Mouse (Mus musculus) stomach, embryonic 16.5 days (tissue): ENCODE data around the gene Wnt9a. TPM values are rescaled to one million over a fixed set of nuclear protein-coding genes. Genes with fewer than 3 reads are reported as not detected.

Experiments
- ATAC-seq: fragments of 200-750 bp; cut with Nextera tagmentation; 2 replicates; pipeline ENCODE4 v1.8.0; 2017; ENCODE audit warnings: moderate number of reproducible peaks, moderate TSS enrichment; ENCODE audit not compliant: insufficient read depth, low FRiP score
- H3K27ac ChIP-seq: fragments of 300-500 bp; sonication (generic); 2 replicates; pipeline ENCODE4 v1.5.1; 2014; ENCODE audit warnings: low read length
- H3K27me3 ChIP-seq: fragments of 300-500 bp; sonication (generic); 2 replicates; pipeline ENCODE4 v1.6.1; 2014; ENCODE audit warnings: low read length, control low read depth, mixed read lengths; ENCODE audit not compliant: control insufficient read depth, insufficient read depth
- H3K36me3 ChIP-seq: fragments of 300-500 bp; sonication (generic); 2 replicates; pipeline ENCODE4 v1.6.1; 2014; ENCODE audit warnings: low read length; ENCODE audit not compliant: control insufficient read depth, insufficient read depth
- H3K4me1 ChIP-seq: fragments of 300-500 bp; sonication (generic); 2 replicates; pipeline ENCODE4 v1.6.1; 2014; ENCODE audit warnings: low read length, control low read depth, mixed read lengths; ENCODE audit not compliant: control insufficient read depth, insufficient read depth
- H3K4me2 ChIP-seq: fragments of 300-500 bp; sonication (generic); 2 replicates; pipeline ENCODE4 v1.6.1; 2014; ENCODE audit warnings: low read depth, low read length, mixed read lengths
- H3K4me3 ChIP-seq: fragments of 300-500 bp; sonication (generic); replicated peaks from 2 replicates; pipeline ENCODE4 v1.5.1; 2014; ENCODE audit warnings: mild to moderate bottlenecking, low read length
- H3K9ac ChIP-seq: fragments of 300-500 bp; sonication (generic); 2 replicates; pipeline ENCODE4 v1.6.1; 2014; ENCODE audit warnings: low read length
- H3K9me3 ChIP-seq: fragments of 300-500 bp; sonication (generic); replicated peaks from 2 replicates; pipeline ENCODE4 v1.6.1; 2016; ENCODE audit warnings: low read length, control low read depth; ENCODE audit not compliant: control insufficient read depth
- WGBS: fragments of 180-500 bp; shearing (Covaris S2); extraction: QIAGEN DNeasy Blood & Tissue Kit; methylation state at CpG from one replicate; pipeline ENCODE4 v1.1.7; 2014; 5-methylcytosine and 5-hydroxymethylcytosine counted together
- polyA plus RNA-seq: library from polyadenylated mRNA; unstranded; fragments of >200 nt; fragmentation: Nextera tagmentation; extraction: Ambion mirVana; gene quantifications from 2 replicates; pipeline ENCODE4 v1.2.1, GENCODE M21; 2015

Wnt9a gene
- polyA plus RNA-seq, 1 experiment from 2014 or later = 5.8 TPM

DNA sequence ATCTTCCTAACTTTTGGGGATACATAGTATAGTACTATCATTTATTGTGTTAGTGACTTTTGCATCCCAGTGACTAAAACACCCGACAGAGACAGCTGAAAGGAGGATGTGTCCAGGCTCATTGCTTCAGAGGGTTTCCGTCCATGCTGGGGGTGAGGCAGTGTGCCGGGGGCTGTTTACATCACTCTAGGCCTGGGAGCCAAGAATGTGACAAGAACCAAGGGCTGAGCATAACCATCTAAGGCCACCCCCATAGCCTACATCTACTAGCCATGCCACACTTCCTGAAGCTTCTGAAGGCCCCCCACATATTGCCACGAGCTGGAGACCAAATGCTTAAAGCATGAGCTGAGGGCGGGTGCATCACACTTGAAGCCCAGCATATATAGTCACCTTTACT is 18.0 kb downstream of the Wnt9a start:
- Histone ChIP-seq H3K9ac (no peak overlapping the region), H3K9me3 (no peaks in the 10 kb centered on the region), H3K27me3 (no peaks in the 10 kb centered on the region), H3K4me3 (no peak overlapping the region), H3K4me2 (no peak overlapping the region), H3K27ac (no peak overlapping the region), H3K36me3 (no peaks in the 10 kb centered on the region), H3K4me1 (0 out of 2 replicates have a peak, but pooled peaks cover 8% of the 10 kb centered on the region)
- peak; percentile 48; the same call in 1 of the 2 replicates for ATAC-seq
- WGBS = 48% methylated on average over 5 of the region's 5 CpGs

- Histone ChIP-seq H3K4me2 (no peak overlapping the region), H3K36me3 (no peaks in the 10 kb centered on the region), H3K27me3 (no peaks in the 10 kb centered on the region), H3K27ac (no peak overlapping the region), H3K9ac (no peak overlapping the region), H3K4me1 (0 out of 2 replicates have a peak, but pooled peaks cover 8% of the 10 kb centered on the region), H3K4me3 (no peak overlapping the region), H3K9me3 (no peaks in the 10 kb centered on the region)
- no peak for ATAC-seq
- WGBS = 84% methylated on average over 18 of the region's 18 CpGs
Measured at GRCm38 (mm10) chr11:59327625-59328024, 20.9 kb downstream of the Wnt9a start.

- no peak overlapping the region for H3K27ac ChIP-seq
- H3K27me3 ChIP-seq = no peaks in the 10 kb centered on the region
- no peak for ATAC-seq
- H3K4me1 ChIP-seq = peaks cover 12% of the 10 kb centered on the region; the same call in 1 of the 2 replicates
- H3K4me2 ChIP-seq = no peak overlapping the region
- no peaks in the 10 kb centered on the region for H3K9me3 ChIP-seq
- no peak overlapping the region for H3K9ac ChIP-seq
- no peak overlapping the region for H3K4me3 ChIP-seq
- WGBS = 58% methylated on average over 6 of the region's 6 CpGs
- H3K36me3 ChIP-seq = no peaks in the 10 kb centered on the region
Measured at GRCm38 (mm10) chr11:59329616-59330015, 22.9 kb downstream of the Wnt9a start.

GRCm38 (mm10) chr11:59330560-59330959 is 23.8 kb downstream of the Wnt9a start:
- 51% methylated on average over 5 of the region's 5 CpGs for WGBS
- ATAC-seq = no peak
- Histone ChIP-seq H3K4me1 (peaks cover 9% of the 10 kb centered on the region; the same call in 1 of the 2 replicates), H3K9ac (no peak overlapping the region), H3K4me3 (no peak overlapping the region), H3K27ac (no peak overlapping the region), H3K36me3 (no peaks in the 10 kb centered on the region), H3K9me3 (no peaks in the 10 kb centered on the region), H3K27me3 (no peaks in the 10 kb centered on the region), H3K4me2 (no peak overlapping the region)

DNA sequence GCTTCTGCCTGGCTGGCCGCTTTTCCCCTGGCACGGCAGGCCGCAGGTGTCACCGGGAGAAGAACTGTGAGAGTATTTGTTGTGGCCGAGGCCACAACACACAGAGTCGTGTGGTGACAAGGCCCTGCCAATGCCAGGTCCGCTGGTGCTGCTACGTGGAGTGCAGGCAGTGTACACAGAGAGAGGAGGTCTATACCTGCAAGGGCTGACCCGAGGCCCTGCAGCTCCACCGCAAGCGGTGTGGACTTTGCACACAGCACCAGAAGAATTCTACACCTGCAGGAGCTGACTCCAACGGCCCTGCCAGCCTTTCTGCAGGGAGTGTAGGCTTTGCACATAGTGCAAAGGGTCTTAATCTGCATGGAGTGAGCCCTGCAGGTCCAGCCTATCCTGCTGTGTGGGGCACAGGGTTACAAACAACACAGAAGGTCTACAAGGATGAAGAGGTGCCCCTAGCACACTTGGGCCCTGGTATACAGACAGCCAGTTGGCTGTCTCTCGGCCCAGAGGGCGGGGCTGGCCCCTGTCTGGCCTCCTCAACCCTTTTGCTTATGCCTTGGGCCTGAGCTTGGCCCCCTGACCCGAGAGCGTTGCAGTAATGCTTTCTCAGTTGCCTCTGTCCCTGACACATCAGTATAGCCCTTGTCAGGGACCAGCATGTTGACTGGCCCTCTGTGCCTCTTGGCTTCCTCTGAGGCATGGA is 24.6 kb downstream of the Wnt9a start:
- 0 out of 2 replicates have a peak overlapping the region, but pooled peaks have one; percentile 8 for H3K9ac ChIP-seq
- H3K27me3 ChIP-seq = no peaks in the 10 kb centered on the region
- 0 out of 2 replicates have a peak, but pooled peaks have one; percentile 12 for ATAC-seq
- WGBS = 65% methylated on average over 16 of the region's 16 CpGs
- no peak overlapping the region for H3K4me3 ChIP-seq
- peaks cover 9% of the 10 kb centered on the region; the same call in 1 of the 2 replicates for H3K4me1 ChIP-seq
- no peak overlapping the region for H3K4me2 ChIP-seq
- H3K9me3 ChIP-seq = no peaks in the 10 kb centered on the region
- H3K27ac ChIP-seq = no peak overlapping the region
- H3K36me3 ChIP-seq = no peaks in the 10 kb centered on the region

DNA sequence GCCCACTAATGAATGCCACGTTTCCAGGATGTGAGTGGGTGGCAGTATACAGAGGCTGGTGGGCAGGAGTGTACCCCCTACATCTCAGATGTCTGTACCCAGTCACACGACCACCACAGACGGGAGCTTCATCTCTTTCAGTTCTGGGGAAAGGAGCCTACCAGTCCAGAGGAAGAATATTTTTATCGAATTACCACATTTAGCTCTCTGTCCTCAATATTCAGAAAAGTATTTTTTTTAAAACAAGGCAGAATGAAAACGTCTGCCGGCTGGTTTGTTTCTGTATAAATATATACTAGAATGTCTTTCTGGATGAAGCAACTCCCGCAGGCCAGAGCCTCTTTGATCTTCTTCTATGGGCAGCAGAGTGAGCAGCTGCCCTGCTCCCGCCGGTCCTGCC is 26.2 kb downstream of the Wnt9a start:
- Histone ChIP-seq H3K36me3 (no peaks in the 10 kb centered on the region), H3K4me2 (no peak overlapping the region), H3K4me1 (peaks cover 11% of the 10 kb centered on the region; the same call in 1 of the 2 replicates), H3K4me3 (no peak overlapping the region), H3K27ac (0 out of 2 replicates have a peak overlapping the region, but pooled peaks have one; percentile 41), H3K9me3 (no peaks in the 10 kb centered on the region), H3K9ac (no peak overlapping the region), H3K27me3 (no peaks in the 10 kb centered on the region)
- WGBS = 37% methylated on average over 9 of the region's 9 CpGs
- ATAC-seq = no peak

- peaks cover 11% of the 10 kb centered on the region; the same call in 1 of the 2 replicates for H3K4me1 ChIP-seq
- WGBS = 62% methylated on average over 4 of the region's 4 CpGs
- H3K27ac ChIP-seq = no peak overlapping the region
- H3K4me2 ChIP-seq = no peak overlapping the region
- H3K36me3 ChIP-seq = no peaks in the 10 kb centered on the region
- no peak overlapping the region for H3K4me3 ChIP-seq
- no peak overlapping the region for H3K9ac ChIP-seq
- no peaks in the 10 kb centered on the region for H3K9me3 ChIP-seq
- ATAC-seq = no peak
- H3K27me3 ChIP-seq = no peaks in the 10 kb centered on the region
Measured at GRCm38 (mm10) chr11:59335150-59335549, 28.4 kb downstream of the Wnt9a start.

DNA sequence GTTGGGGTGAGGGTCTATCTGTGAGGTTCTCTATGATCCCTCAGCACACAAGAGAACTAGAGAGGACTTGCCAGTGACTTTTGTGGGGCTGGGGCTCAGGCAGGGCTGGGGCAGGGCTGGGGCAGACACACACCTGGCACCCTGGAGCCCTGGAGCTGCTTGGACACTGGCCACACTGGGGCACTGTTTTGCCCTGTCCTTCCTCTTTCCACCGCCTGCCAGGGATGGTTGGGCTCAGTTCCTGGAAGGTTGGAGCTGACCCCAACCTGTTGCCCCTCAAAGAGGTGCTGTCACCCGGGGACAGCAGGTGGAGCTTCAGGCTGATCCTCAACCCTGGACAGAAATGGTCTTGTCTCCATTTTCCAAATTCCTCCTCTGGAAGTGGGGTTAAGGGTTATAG is 29.2 kb downstream of the Wnt9a start:
- no peak overlapping the region for H3K4me2 ChIP-seq
- no peaks in the 10 kb centered on the region for H3K36me3 ChIP-seq
- H3K4me3 ChIP-seq = no peak overlapping the region
- H3K9ac ChIP-seq = no peak overlapping the region
- H3K27ac ChIP-seq = no peak overlapping the region
- H3K27me3 ChIP-seq = no peaks in the 10 kb centered on the region
- WGBS = 53% methylated on average over 2 of the region's 2 CpGs
- H3K9me3 ChIP-seq = no peaks in the 10 kb centered on the region
- peaks cover 11% of the 10 kb centered on the region; the same call in 1 of the 2 replicates for H3K4me1 ChIP-seq
- no peak for ATAC-seq

GRCm38 (mm10) chr11:59336381-59336780 is 29.7 kb downstream of the Wnt9a start:
- Histone ChIP-seq H3K9ac (no peak overlapping the region), H3K36me3 (no peaks in the 10 kb centered on the region), H3K9me3 (no peaks in the 10 kb centered on the region), H3K4me2 (no peak overlapping the region), H3K4me1 (peaks cover 11% of the 10 kb centered on the region; the same call in 1 of the 2 replicates), H3K27ac (no peak overlapping the region; the same call in 1 of the 2 replicates), H3K27me3 (no peaks in the 10 kb centered on the region), H3K4me3 (no peak overlapping the region)
- WGBS = 14% methylated on average over 1 of the region's 1 CpGs
- ATAC-seq = peak; percentile 39; the same call in 1 of the 2 replicates
